Mouse (Mus musculus): ENCODE measurements around the gene Oxsr1.

Gene Oxsr1

GRCm38 (mm10) chr9:119338350-119338749 lies 16.1 kb upstream of the Oxsr1 start:
- no peak for DNase-seq (ENCODE audit: low read depth, low spot score)

GRCm38 (mm10) chr9:119337842-119338241 lies 15.6 kb upstream of the Oxsr1 start:
- DNase-seq (ENCODE audit: low read depth, low spot score), result no peak

- no peak for DNase-seq (ENCODE audit: low read depth, low spot score)
These were observed 13.3 kb upstream of the Oxsr1 start for GRCm38 (mm10) chr9:119335571-119335970.

- DNase-seq (ENCODE audit: low read depth, low spot score), result no peak
These were observed 12.6 kb upstream of the Oxsr1 start for GRCm38 (mm10) chr9:119334834-119335233.

GRCm38 (mm10) chr9:119334324-119334723 lies 12.1 kb upstream of the Oxsr1 start:
- DNase-seq (ENCODE audit: low read depth, low spot score), result peak; percentile 48

GRCm38 (mm10) chr9:119330186-119330963 lies 8.1 kb upstream of the Oxsr1 start:
- no peak for DNase-seq (ENCODE audit: low read depth, low spot score)

- DNase-seq (ENCODE audit: low read depth, low spot score), result no peak
These were observed 6.3 kb upstream of the Oxsr1 start for GRCm38 (mm10) chr9:119328488-119328887.

GRCm38 (mm10) chr9:119324130-119324529 lies 1.9 kb upstream of the Oxsr1 start:
- no peak for DNase-seq (ENCODE audit: low read depth, low spot score)

GRCm38 (mm10) chr9:119323260-119323645 lies 1.0 kb upstream of the Oxsr1 start:
- no peak for DNase-seq (ENCODE audit: low read depth, low spot score)

GRCm38 (mm10) chr9:119321392-119322229 lies 616 bp downstream of the Oxsr1 start:
- DNase-seq (ENCODE audit: low read depth, low spot score), result peak; percentile 79

- DNase-seq (ENCODE audit: low read depth, low spot score), result peak; percentile 88
These were observed 1.3 kb downstream of the Oxsr1 start for GRCm38 (mm10) chr9:119320946-119321345.

- DNase-seq (ENCODE audit: low read depth, low spot score), result peak; percentile 73
These were observed 1.8 kb downstream of the Oxsr1 start for GRCm38 (mm10) chr9:119320446-119320845.

- no peak for DNase-seq (ENCODE audit: low read depth, low spot score)
These were observed 3.3 kb downstream of the Oxsr1 start for GRCm38 (mm10) chr9:119318891-119319290.

GRCm38 (mm10) chr9:119313096-119313495 lies 9.1 kb downstream of the Oxsr1 start:
- no peak for DNase-seq (ENCODE audit: low read depth, low spot score)

GRCm38 (mm10) chr9:119309067-119309466 lies 13.2 kb downstream of the Oxsr1 start:
- no peak for DNase-seq (ENCODE audit: low read depth, low spot score)

GRCm38 (mm10) chr9:119305863-119306262 lies 16.4 kb downstream of the Oxsr1 start:
- DNase-seq (ENCODE audit: low read depth, low spot score), result no peak

- DNase-seq (ENCODE audit: low read depth, low spot score), result no peak
These were observed 23.7 kb downstream of the Oxsr1 start for GRCm38 (mm10) chr9:119298563-119298962.

- no peak for DNase-seq (ENCODE audit: low read depth, low spot score)
These were observed 24.5 kb downstream of the Oxsr1 start for GRCm38 (mm10) chr9:119297696-119298095.

GRCm38 (mm10) chr9:119290791-119291190 lies 31.4 kb downstream of the Oxsr1 start:
- no peak for DNase-seq (ENCODE audit: low read depth, low spot score)

- no peak for DNase-seq (ENCODE audit: low read depth, low spot score)
These were observed 41.1 kb downstream of the Oxsr1 start for GRCm38 (mm10) chr9:119280894-119281682.

- DNase-seq (ENCODE audit: low read depth, low spot score), result no peak
These were observed 44.2 kb downstream of the Oxsr1 start for GRCm38 (mm10) chr9:119278031-119278430.

GRCm38 (mm10) chr9:119276321-119276720 lies 45.9 kb downstream of the Oxsr1 start:
- DNase-seq (ENCODE audit: low read depth, low spot score), result peak; percentile 10
